Mouse (Mus musculus): ENCODE results near the gene Dhx58.

Gene Dhx58

GRCm38 (mm10) chr11:100721776-100722492 is 17.9 kb upstream of the Dhx58 start:
- no peak for DNase-seq (ENCODE audit: low spot score in 2 of 2)

GRCm38 (mm10) chr11:100721254-100721653 is 17.2 kb upstream of the Dhx58 start:
- DNase-seq (ENCODE audit: low spot score in 2 of 2) = no peak

GRCm38 (mm10) chr11:100720345-100720744 is 16.3 kb upstream of the Dhx58 start:
- DNase-seq (ENCODE audit: low spot score in 2 of 2) = no peak

GRCm38 (mm10) chr11:100719893-100720292 is 15.8 kb upstream of the Dhx58 start:
- DNase-seq (ENCODE audit: low spot score in 2 of 2) = no peak

- DNase-seq (ENCODE audit: low spot score in 2 of 2) = no peak
These were observed 15.2 kb upstream of the Dhx58 start for GRCm38 (mm10) chr11:100719312-100719711.

GRCm38 (mm10) chr11:100718866-100719265 is 14.8 kb upstream of the Dhx58 start:
- DNase-seq (ENCODE audit: low spot score in 2 of 2) = no peak

- DNase-seq (ENCODE audit: low spot score in 2 of 2) = no peak
These were observed 14.4 kb upstream of the Dhx58 start for GRCm38 (mm10) chr11:100718462-100718861.

- no peak for DNase-seq (ENCODE audit: low spot score in 2 of 2)
These were observed 12.6 kb upstream of the Dhx58 start for GRCm38 (mm10) chr11:100716649-100717048.

GRCm38 (mm10) chr11:100714948-100715347 is 10.9 kb upstream of the Dhx58 start:
- no peak for DNase-seq (ENCODE audit: low spot score in 2 of 2)

- peak; percentile 57 to 76 for DNase-seq (ENCODE audit: low spot score in 2 of 2)
These were observed 10.5 kb upstream of the Dhx58 start for GRCm38 (mm10) chr11:100714534-100714915.

- peak; percentile 80 to 86 for DNase-seq (ENCODE audit: low spot score in 2 of 2)
These were observed 9.9 kb upstream of the Dhx58 start, which contains the start of gene Hspb9 for GRCm38 (mm10) chr11:100713735-100714533. TSS of gene Hspb9 (plus strand) at chr11:100713850.

- no peak for DNase-seq (ENCODE audit: low spot score in 2 of 2)
These were observed 9.1 kb upstream of the Dhx58 start for GRCm38 (mm10) chr11:100713174-100713573.

- peak; percentile 50 to 70 for DNase-seq (ENCODE audit: low spot score in 2 of 2)
These were observed 7.9 kb upstream of the Dhx58 start, which contains the start of gene Kat2a for GRCm38 (mm10) chr11:100711783-100712615. TSS of gene Kat2a (minus strand) at chr11:100712465.

- DNase-seq (ENCODE audit: low spot score in 2 of 2) = no peak
These were observed 6.9 kb upstream of the Dhx58 start for GRCm38 (mm10) chr11:100710977-100711376.

GRCm38 (mm10) chr11:100710528-100710927 is 6.5 kb upstream of the Dhx58 start:
- DNase-seq (ENCODE audit: low spot score in 2 of 2) = no peak

- no peak for DNase-seq (ENCODE audit: low spot score in 2 of 2)
These were observed 5.2 kb upstream of the Dhx58 start for GRCm38 (mm10) chr11:100709201-100709810.

GRCm38 (mm10) chr11:100705095-100705747 is 1.1 kb upstream of the Dhx58 start:
- DNase-seq (ENCODE audit: low spot score in 2 of 2) = no peak

- no peak for DNase-seq (ENCODE audit: low spot score in 2 of 2)
These were observed 705 bp downstream of the Dhx58 start for GRCm38 (mm10) chr11:100703366-100703765.

GRCm38 (mm10) chr11:100702906-100703305 is 1.2 kb downstream of the Dhx58 start:
- no peak for DNase-seq (ENCODE audit: low spot score in 2 of 2)

- peak; percentile 36 to 67 for DNase-seq (ENCODE audit: low spot score in 2 of 2)
These were observed 1.8 kb downstream of the Dhx58 start for GRCm38 (mm10) chr11:100702081-100702851.

Data from thymus, postnatal 10 days (tissue).